Mouse (Mus musculus) lung, postnatal 0 days (tissue): Measurements from ENCODE around the gene Pygl.

Source experiments
- CTCF ChIP-seq: IDR thresholded peaks from 2 replicates; pipeline ENCODE4 v1.5.1; 2016; ENCODE audit warnings: antibody characterized with exemption, mild to moderate bottlenecking
- EP300 ChIP-seq: IDR thresholded peaks from 2 replicates; pipeline ENCODE4 v1.6.1; 2016; ENCODE audit warnings: antibody characterized with exemption, mild to moderate bottlenecking, control low read depth

DNA sequence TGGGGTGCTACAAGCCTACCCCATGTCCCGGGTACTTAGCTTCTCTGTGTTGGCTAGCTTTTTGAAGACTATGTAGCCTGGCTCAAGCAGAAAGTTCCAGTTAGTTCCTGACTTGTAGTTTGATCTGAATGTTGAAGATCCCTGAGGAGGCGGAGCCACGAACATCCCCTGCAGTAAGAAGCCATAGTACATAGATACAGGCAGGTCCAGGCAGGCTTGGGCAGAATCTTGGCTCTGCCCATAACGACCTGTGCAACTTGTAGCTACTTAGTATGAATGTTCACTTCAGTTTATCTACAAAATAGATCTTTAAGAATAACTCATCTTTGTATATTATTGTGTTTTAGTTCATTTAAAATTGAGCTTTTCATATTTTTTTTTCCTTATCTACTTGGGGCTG, 63.3 kb downstream of the Pygl start:
- TF ChIP-seq EP300, result no peak
- no peak for TF ChIP-seq CTCF
